Mouse (Mus musculus) layer of hippocampus, adult 9-10 months (tissue): ENCODE data around the gene Atp13a2.

ENCODE experiments used
- DNase-seq: peaks from one replicate; pipeline ENCODE4 v3.0.0; 2022; ENCODE audit warnings: low spot score

The Atp13a2 gene

GRCm38 (mm10) chr4:141044816-141045215 is 58.1 kb downstream of the Atp13a2 start:
- DNase-seq, result no peak

GRCm38 (mm10) chr4:141048810-141049475 is 62.3 kb downstream of the Atp13a2 start:
- DNase-seq, result no peak

GRCm38 (mm10) chr4:141049476-141049835 is 62.8 kb downstream of the Atp13a2 start:
- DNase-seq, result no peak

- DNase-seq, result no peak
Measured at GRCm38 (mm10) chr4:141052442-141052841, 65.8 kb downstream of the Atp13a2 start.

- DNase-seq, result no peak
Measured at GRCm38 (mm10) chr4:141053138-141053537, 66.5 kb downstream of the Atp13a2 start.

GRCm38 (mm10) chr4:141053568-141054161 is 67.0 kb downstream of the Atp13a2 start:
- peak; percentile 51 for DNase-seq
